In genomic region chr14:121353648-121354377, GRCm38 (mm10) we compare ENCODE assay signal across 20 mouse cellular contexts. TPM values are rescaled to one million over a fixed set of nuclear protein-coding genes. Genes with fewer than 3 reads are reported as not detected.
DNase-seq lines count a peak whose midpoint lies in the region; ATAC-seq and TF ChIP-seq lines count a peak whose summit lies in the region.
"Had no signal": no experiment of that assay in that cellular context is flagged by ENCODE, and none has a peak within 500 bp of the region (broad histone marks: within the 10 kb centered on the region; RNA-seq: fewer than 3 reads in every experiment).

No protein-coding gene starts in this region.

- no peak for TF ChIP-seq CTCF in liver, embryonic 14.5 days (IDR thresholded peaks at IDR 0.05; ENCODE audit: low read depth)
- no peak for TF ChIP-seq CTCF in layer of hippocampus, adult 2 months (conservative IDR thresholded peaks at IDR 0.05)

- 78% methylated on average over 10 of the region's 10 CpGs for WGBS in liver, embryonic 14.5 days (ENCODE audit: insufficient replicate concordance)

- no peaks in the 10 kb centered on the region for H3K9me3 ChIP-seq in liver, embryonic 14.5 days (ENCODE audit: control insufficient read depth, low read length)
- H3K9me3 ChIP-seq: embryonic facial prominence, embryonic 15.5 days; hindbrain, embryonic 13.5 days; midbrain, embryonic 15.5 days; stomach, embryonic 15.5 days had no signal

- H3K4me1 ChIP-seq in liver, embryonic 14.5 days (replicated peaks; ENCODE audit: control insufficient read depth in 2 of 2, insufficient read depth in 2 of 2, low read length in 1 of 2) = peaks cover 73 to 80% of the 10 kb centered on the region in 2 experiments

- H3K4me2 ChIP-seq in liver, embryonic 14.5 days (ENCODE audit: low read depth) = peak overlapping the region; percentile 11; the same call in 1 of the 2 replicates
- H3K4me2 ChIP-seq: embryonic facial prominence, embryonic 15.5 days; heart, embryonic 11.5 days; hindbrain, embryonic 13.5 days; midbrain, embryonic 15.5 days; stomach, embryonic 15.5 days had no signal

- peak; percentile 57 for DNase-seq in CD4-positive helper T cell, adult 2 months (ENCODE audit: low read depth, low spot score)
- peak; percentile 74 for DNase-seq in adrenal gland, postnatal 14 days
- DNase-seq in liver, embryonic 14.5 days (ENCODE audit: low read depth in 3 of 3, low spot score in 3 of 3) = no peak
- DNase-seq in layer of hippocampus, adult 2 months (ENCODE audit: low spot score in 2 of 2) = no peak
- no peak for DNase-seq in MN1 (ENCODE audit: low spot score)
- DNase-seq in layer of hippocampus, postnatal 25 days (ENCODE audit: extremely low spot score in 1 of 2, low spot score in 1 of 2) = no peak
- DNase-seq: cerebellum, adult 18-20 months; cerebellum, postnatal 25 days; forebrain, postnatal 0 days; heart, postnatal 14 days; lung, adult 18-20 months had no signal

- peak overlapping the region; percentile 29; the same call in 1 of the 2 replicates for H3K27ac ChIP-seq in liver, embryonic 14.5 days
- H3K27ac ChIP-seq in layer of hippocampus, adult 2 months = no peak overlapping the region
- H3K27ac ChIP-seq: embryonic facial prominence, embryonic 15.5 days; hindbrain, embryonic 13.5 days; kidney, postnatal 0 days; midbrain, embryonic 15.5 days; stomach, embryonic 15.5 days had no signal

- H3K36me3 ChIP-seq in liver, embryonic 14.5 days (replicated peaks; ENCODE audit: control insufficient read depth, insufficient read depth, low read depth) = no peaks in the 10 kb centered on the region
- H3K36me3 ChIP-seq: embryonic facial prominence, embryonic 15.5 days; hindbrain, embryonic 13.5 days; midbrain, embryonic 15.5 days; stomach, embryonic 15.5 days had no signal

- H3K9ac ChIP-seq in liver, embryonic 14.5 days (replicated peaks) = no peak overlapping the region
- H3K9ac ChIP-seq: embryonic facial prominence, embryonic 15.5 days; forebrain, postnatal 0 days; hindbrain, embryonic 13.5 days; midbrain, embryonic 15.5 days; stomach, embryonic 15.5 days had no signal

- no peaks in the 10 kb centered on the region for H3K27me3 ChIP-seq in liver, embryonic 14.5 days (ENCODE audit: control insufficient read depth, insufficient read depth, low read length)
- H3K27me3 ChIP-seq: embryonic facial prominence, embryonic 15.5 days; hindbrain, embryonic 13.5 days; midbrain, embryonic 15.5 days; stomach, embryonic 15.5 days had no signal

- ATAC-seq in CD4-positive, CD25-positive, alpha-beta regulatory T cell, adult 4 months = peak; percentile 56
- no peak for ATAC-seq in liver, embryonic 14.5 days (ENCODE audit: insufficient read depth)
- ATAC-seq: forebrain, postnatal 0 days; intestine, embryonic 16.5 days; midbrain, embryonic 15.5 days had no signal

- no peak for TF ChIP-seq EP300 in liver, embryonic 14.5 days (IDR thresholded peaks at IDR 0.05; ENCODE audit: low read depth)

- H3K4me3 ChIP-seq in liver, embryonic 14.5 days (ENCODE audit: insufficient read depth in 1 of 2, low read depth in 2 of 2, low read length in 2 of 2) = no peak overlapping the region
- no peak overlapping the region for H3K4me3 ChIP-seq in layer of hippocampus, adult 2 months
- H3K4me3 ChIP-seq: embryonic facial prominence, embryonic 15.5 days; hindbrain, embryonic 13.5 days; midbrain, embryonic 15.5 days; myocyte; stomach, embryonic 15.5 days had no signal

RNA-seq across cellular contexts. Expression of gene Stk24, which starts 26.0 kb away (rescaled TPM):
- 10 to 100 TPM; 63.3 to 68.7 TPM for polyA plus RNA-seq in CD4-positive, CD25-positive, alpha-beta regulatory T cell, adult 4 months (2017; shearing (Covaris generic))
- 93.2 and 95.8 TPM in 2 replicates for total RNA-seq in adrenal gland, postnatal 14 days (2021)
- polyA plus RNA-seq in liver, embryonic 14.5 days (2012; rRNA removed) = 16.2 and 22.5 TPM in 2 replicates
- 31.0 and 36.7 TPM in 2 replicates for polyA plus RNA-seq in liver, embryonic 14.5 days (2014; fragmentation: Nextera tagmentation; extraction: Ambion mirVana)
- 10 to 100 TPM; 66.0 to 68.1 TPM for total RNA-seq in layer of hippocampus, adult 2 months (2021)
- total RNA-seq in layer of hippocampus, postnatal 25 days (2021) = 10 to 100 TPM; 57.2 to 57.3 TPM

Comparison
In these comparisons a context has a peak if more than half of its experiments do, and no peak if none do; other contexts are left out.
1. DNase-seq: peak in CD4-positive helper T cell, adult 2 months (single experiment) and adrenal gland, postnatal 14 days (single experiment); none in liver, embryonic 14.5 days (0 of 3), layer of hippocampus, adult 2 months (0 of 2), MN1 (single experiment) and layer of hippocampus, postnatal 25 days (0 of 2).